Mouse (Mus musculus) adipose tissue, adult 10 weeks (tissue): ENCODE measurements around the gene Avpr1a. TPM values are rescaled to one million over a fixed set of nuclear protein-coding genes. Genes with fewer than 3 reads are reported as not detected.

Source experiments
- polyA plus RNA-seq: library from polyadenylated mRNA; stranded (reverse); fragments of 350-450 nt; fragmentation: Illumina TruSeq; extraction: RNeasy Lipid Tissue Mini Kit (QIAGEN cat#74804); gene quantifications from one replicate; pipeline ENCODE4 v1.2.3, GENCODE M21; 2014; ENCODE audit warnings: low read depth, low replicate concordance

The Avpr1a gene
- polyA plus RNA-seq: 6.0 TPM

DNA sequence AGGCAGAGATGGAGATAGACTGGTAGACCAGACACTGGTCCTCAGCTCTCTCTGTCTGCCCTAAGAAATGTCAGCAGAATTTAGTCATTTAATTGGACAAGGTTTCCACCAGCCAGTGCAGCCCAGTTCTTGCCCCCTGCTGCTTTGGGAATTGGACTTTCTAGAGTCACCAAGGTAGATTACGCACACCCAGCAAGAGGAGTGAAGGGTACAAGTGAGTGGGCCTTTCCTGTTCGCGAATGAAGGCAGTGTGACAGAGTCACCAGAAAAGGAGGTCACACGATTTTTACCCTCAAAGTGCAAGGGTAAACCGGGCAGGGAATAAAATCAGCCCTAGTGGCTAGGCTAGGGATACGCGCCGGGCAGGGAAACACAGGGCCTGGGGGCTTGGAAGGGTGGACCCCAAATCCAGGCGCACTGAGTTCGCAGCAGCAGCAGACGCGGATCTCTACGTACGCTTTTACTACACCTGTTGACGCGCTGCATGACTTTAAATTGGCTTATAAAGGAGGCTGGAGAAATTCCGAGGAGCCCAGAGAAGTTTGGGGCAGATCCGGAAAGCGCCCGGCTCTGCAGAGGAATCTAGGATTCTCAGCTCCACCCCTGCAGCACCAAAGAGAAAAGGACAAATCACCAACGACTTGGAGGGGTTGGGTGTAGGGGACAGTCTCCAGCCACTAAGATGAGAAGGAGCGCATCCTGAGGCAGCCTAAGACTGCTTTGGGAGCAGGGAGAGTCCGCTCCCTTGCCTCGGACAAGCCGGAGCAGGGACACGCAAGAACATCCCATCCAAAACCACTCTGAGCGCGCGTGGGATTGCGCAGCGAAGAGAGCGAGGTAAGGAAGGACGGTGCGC is at the start of gene Avpr1a:
Gene Avpr1a, plus strand, starts transcription at position 639 of the 856 bp plus-strand sequence.

Other genes with a start within 250 kb of the Avpr1a start
- 19.5 TPM for gene Ppm1h, start 230.3 kb downstream of the Avpr1a start, polyA plus RNA-seq